Mouse (Mus musculus): ENCODE data around the gene Psme2. TPM values are rescaled to one million over a fixed set of nuclear protein-coding genes. Genes with fewer than 3 reads are reported as not detected.

Gene Psme2
- polyA plus RNA-seq, 1 experiment from 2014 or later = 215 TPM

- Histone ChIP-seq H3K9me3 (replicated peaks) (no peaks in the 10 kb centered on the region), H3K4me1 (replicated peaks) (peaks cover 16% of the 10 kb centered on the region), H3K4me3 (no peak overlapping the region), H3K9ac (no peak overlapping the region), H3K27ac (no peak overlapping the region), H3K36me3 (peaks cover 31% of the 10 kb centered on the region; the same call in 1 of the 2 replicates), H3K4me2 (no peak overlapping the region), H3K27me3 (no peaks in the 10 kb centered on the region)
- ATAC-seq (replicated peaks; ENCODE audit: insufficient number of reproducible peaks, insufficient read depth, low FRiP score, low read depth) = no peak
- 94% methylated on average over 12 of the region's 12 CpGs for WGBS
These were observed 48.6 kb downstream of the Psme2 start for GRCm38 (mm10) chr14:55542268-55542667.

- ATAC-seq (replicated peaks; ENCODE audit: insufficient number of reproducible peaks, insufficient read depth, low FRiP score, low read depth) = peak; percentile 61
- H3K9me3 ChIP-seq (replicated peaks) = no peaks in the 10 kb centered on the region
- H3K4me1 ChIP-seq (replicated peaks) = peaks cover 16% of the 10 kb centered on the region
- peak overlapping the region; percentile 78 for H3K4me2 ChIP-seq
- 5% methylated on average over 10 of the region's 10 CpGs for WGBS
- peak overlapping the region; percentile 73 for H3K9ac ChIP-seq
- peaks cover 23% of the 10 kb centered on the region; the same call in 1 of the 2 replicates for H3K36me3 ChIP-seq
- H3K27ac ChIP-seq = peak overlapping the region; percentile 88
- H3K27me3 ChIP-seq = no peaks in the 10 kb centered on the region
- peak overlapping the region; percentile 62 for H3K4me3 ChIP-seq
These were observed 50.1 kb downstream of the Psme2 start for GRCm38 (mm10) chr14:55540787-55541321.

- no peaks in the 10 kb centered on the region for H3K27me3 ChIP-seq
- peaks cover 16% of the 10 kb centered on the region for H3K4me1 ChIP-seq (replicated peaks)
- WGBS = 1% methylated on average over 32 of the region's 32 CpGs
- peak within 1 kb of the TSS; percentile 73 for H3K9ac ChIP-seq
- no peaks in the 10 kb centered on the region for H3K9me3 ChIP-seq (replicated peaks)
- peak within 1 kb of the TSS; percentile 62 for H3K4me3 ChIP-seq
- peak within 1 kb of the TSS; percentile 88 for H3K27ac ChIP-seq
- H3K36me3 ChIP-seq = peaks cover 18% of the 10 kb centered on the region; the same call in 1 of the 2 replicates
- H3K4me2 ChIP-seq = peak within 1 kb of the TSS; percentile 78
- ATAC-seq (replicated peaks; ENCODE audit: insufficient number of reproducible peaks, insufficient read depth, low FRiP score, low read depth) = peak; percentile 92
These were observed 50.7 kb downstream of the Psme2 start, which contains the start of gene Pck2 for GRCm38 (mm10) chr14:55540067-55540786. Gene Pck2, plus strand, starts transcription at chr14:55540266.

Other genes with a start within 250 kb of the Psme2 start
- 60.7 and 69.5 TPM in 2 replicates for gene Dhrs4, start 112.4 kb downstream of the Psme2 start, polyA plus RNA-seq (2015; fragmentation: Nextera tagmentation; extraction: Ambion mirVana)
- 1.1 and 1.8 TPM in 2 replicates for gene Carmil3, start 100.5 kb downstream of the Psme2 start, polyA plus RNA-seq (2015; fragmentation: Nextera tagmentation; extraction: Ambion mirVana)
- 0.30 and 0.34 TPM in 2 replicates for gene Cpne6, start 80.7 kb downstream of the Psme2 start, polyA plus RNA-seq (2015; fragmentation: Nextera tagmentation; extraction: Ambion mirVana)
- not detected in 2 replicates for gene Nrl, start 66.1 kb downstream of the Psme2 start, polyA plus RNA-seq (2015; fragmentation: Nextera tagmentation; extraction: Ambion mirVana)
- 34.2 and 42.5 TPM in 2 replicates for gene Pck2, start 50.8 kb downstream of the Psme2 start, polyA plus RNA-seq (2015; fragmentation: Nextera tagmentation; extraction: Ambion mirVana)
- 66.2 and 70.2 TPM in 2 replicates for gene Dcaf11, start 31.1 kb downstream of the Psme2 start, polyA plus RNA-seq (2015; fragmentation: Nextera tagmentation; extraction: Ambion mirVana)
- 0.82 TPM in 1 of 2 replicates, not detected in the other for gene A730061H03Rik, start 30.7 kb downstream of the Psme2 start, polyA plus RNA-seq (2015; fragmentation: Nextera tagmentation; extraction: Ambion mirVana)
- 80.5 and 81.7 TPM in 2 replicates for gene Fitm1, start 15.5 kb downstream of the Psme2 start, polyA plus RNA-seq (2015; fragmentation: Nextera tagmentation; extraction: Ambion mirVana)
- 206 and 216 TPM in 2 replicates for gene Psme1, start 13.0 kb downstream of the Psme2 start, polyA plus RNA-seq (2015; fragmentation: Nextera tagmentation; extraction: Ambion mirVana)
- 21.2 and 21.6 TPM in 2 replicates for gene Emc9, start 5.8 kb downstream of the Psme2 start, polyA plus RNA-seq (2015; fragmentation: Nextera tagmentation; extraction: Ambion mirVana)
- 15.8 and 17.4 TPM in 2 replicates for gene Rnf31, start 595 bp upstream of the Psme2 start, polyA plus RNA-seq (2015; fragmentation: Nextera tagmentation; extraction: Ambion mirVana)
- gene Irf9, start 12.5 kb upstream of the Psme2 start, polyA plus RNA-seq (2015; fragmentation: Nextera tagmentation; extraction: Ambion mirVana) = 9.1 and 13.7 TPM in 2 replicates
- 6.9 and 7.1 TPM in 2 replicates for gene Rec8, start 26.9 kb upstream of the Psme2 start, polyA plus RNA-seq (2015; fragmentation: Nextera tagmentation; extraction: Ambion mirVana)
- 45.0 and 66.7 TPM in 2 replicates for gene Ipo4, start 44.8 kb upstream of the Psme2 start, polyA plus RNA-seq (2015; fragmentation: Nextera tagmentation; extraction: Ambion mirVana)
- 0.74 and 2.1 TPM in 2 replicates for gene Gm49378, start 46.8 kb upstream of the Psme2 start, polyA plus RNA-seq (2015; fragmentation: Nextera tagmentation; extraction: Ambion mirVana)
- gene Tm9sf1, start 52.7 kb upstream of the Psme2 start, polyA plus RNA-seq (2015; fragmentation: Nextera tagmentation; extraction: Ambion mirVana) = 76.8 and 91.2 TPM in 2 replicates
- 0.31 and 0.36 TPM in 2 replicates for gene Tssk4, start 59.1 kb upstream of the Psme2 start, polyA plus RNA-seq (2015; fragmentation: Nextera tagmentation; extraction: Ambion mirVana)
- 84.5 and 90.0 TPM in 2 replicates for gene Mdp1, start 69.4 kb upstream of the Psme2 start, polyA plus RNA-seq (2015; fragmentation: Nextera tagmentation; extraction: Ambion mirVana)
- gene Gmpr2, start 80.8 kb upstream of the Psme2 start, polyA plus RNA-seq (2015; fragmentation: Nextera tagmentation; extraction: Ambion mirVana) = 36.0 and 42.3 TPM in 2 replicates
- gene Nedd8, start 81.0 kb upstream of the Psme2 start, polyA plus RNA-seq (2015; fragmentation: Nextera tagmentation; extraction: Ambion mirVana) = 448 and 462 TPM in 2 replicates
- 26.1 and 29.2 TPM in 2 replicates for gene Tinf2, start 90.7 kb upstream of the Psme2 start, polyA plus RNA-seq (2015; fragmentation: Nextera tagmentation; extraction: Ambion mirVana)
- gene Tgm1, start 122.8 kb upstream of the Psme2 start, polyA plus RNA-seq (2015; fragmentation: Nextera tagmentation; extraction: Ambion mirVana) = 0.20 and 0.60 TPM in 2 replicates
- gene Rabggta, start 131.2 kb upstream of the Psme2 start, polyA plus RNA-seq (2015; fragmentation: Nextera tagmentation; extraction: Ambion mirVana) = 20.7 and 23.8 TPM in 2 replicates
- gene Dhrs1, start 154.6 kb upstream of the Psme2 start, polyA plus RNA-seq (2015; fragmentation: Nextera tagmentation; extraction: Ambion mirVana) = 64.0 and 65.7 TPM in 2 replicates
- 17.9 and 24.4 TPM in 2 replicates for gene Nop9, start 154.6 kb upstream of the Psme2 start, polyA plus RNA-seq (2015; fragmentation: Nextera tagmentation; extraction: Ambion mirVana)
- 1.2 and 1.6 TPM in 2 replicates for gene Cideb, start 167.3 kb upstream of the Psme2 start, polyA plus RNA-seq (2015; fragmentation: Nextera tagmentation; extraction: Ambion mirVana)
- 0.15 and 0.25 TPM in 2 replicates for gene Ltb4r2, start 170.3 kb upstream of the Psme2 start, polyA plus RNA-seq (2015; fragmentation: Nextera tagmentation; extraction: Ambion mirVana)
- 0.65 and 0.66 TPM in 2 replicates for gene Ltb4r1, start 174.8 kb upstream of the Psme2 start, polyA plus RNA-seq (2015; fragmentation: Nextera tagmentation; extraction: Ambion mirVana)
- gene Adcy4, start 193.0 kb upstream of the Psme2 start, polyA plus RNA-seq (2015; fragmentation: Nextera tagmentation; extraction: Ambion mirVana) = 14.9 and 18.0 TPM in 2 replicates
- gene Ripk3, start 197.8 kb upstream of the Psme2 start, polyA plus RNA-seq (2015; fragmentation: Nextera tagmentation; extraction: Ambion mirVana) = 12.6 and 20.7 TPM in 2 replicates
- 10.8 and 15.8 TPM in 2 replicates for gene Nfatc4, start 232.0 kb upstream of the Psme2 start, polyA plus RNA-seq (2015; fragmentation: Nextera tagmentation; extraction: Ambion mirVana)